Mouse (Mus musculus) C2C12 (cell line): ENCODE data around the gene Ankrd17.

Experiments
- CEBPB ChIP-seq: IDR thresholded peaks from one replicate; pipeline ENCODE4 v1.6.1; 2011; ENCODE audit warnings: low read depth, mild to moderate bottlenecking, control low read depth, moderate library complexity
- CTCF ChIP-seq: IDR thresholded peaks from one replicate; pipeline ENCODE4 v1.5.1; 2011; ENCODE audit not compliant: control insufficient read depth, insufficient read depth, insufficient read length
- MYOD1 ChIP-seq: IDR thresholded peaks from one replicate; pipeline ENCODE4 v1.6.1; 2011; ENCODE audit warnings: low read depth; ENCODE audit not compliant: control insufficient read depth, insufficient read length
- USF1 ChIP-seq: IDR thresholded peaks from one replicate; pipeline ENCODE4 v1.6.1; 2011; ENCODE audit warnings: low read depth, mild to moderate bottlenecking, control low read depth, moderate library complexity

GRCm38 (mm10) chr5:90178116-90178515 lies 188.3 kb downstream of the Ankrd17 start:
- TF ChIP-seq CTCF, result no peak
- TF ChIP-seq USF1, result no peak
- no peak for TF ChIP-seq MYOD1
- no peak for TF ChIP-seq CEBPB
